Mouse (Mus musculus): ENCODE data around the gene Itgav. TPM values are rescaled to one million over a fixed set of nuclear protein-coding genes. Genes with fewer than 3 reads are reported as not detected.

Gene Itgav
- 43.3 and 54.9 TPM in 2 replicates for polyA plus RNA-seq (2015; fragmentation: Nextera tagmentation; extraction: Ambion mirVana)

- DNase-seq (ENCODE audit: low spot score): peak; percentile 73
Measured at GRCm38 (mm10) chr2:83723921-83724826, at the start of gene Itgav. Itgav (plus strand) TSS chr2:83724397.

- DNase-seq (ENCODE audit: low spot score): no peak
Measured at GRCm38 (mm10) chr2:83674421-83674820, 49.8 kb upstream of the Itgav start.

- no peak for DNase-seq (ENCODE audit: low spot score)
Measured at GRCm38 (mm10) chr2:83674896-83675295, 49.3 kb upstream of the Itgav start.

GRCm38 (mm10) chr2:83675681-83676080, 48.5 kb upstream of the Itgav start:
- DNase-seq (ENCODE audit: low spot score): no peak

DNA sequence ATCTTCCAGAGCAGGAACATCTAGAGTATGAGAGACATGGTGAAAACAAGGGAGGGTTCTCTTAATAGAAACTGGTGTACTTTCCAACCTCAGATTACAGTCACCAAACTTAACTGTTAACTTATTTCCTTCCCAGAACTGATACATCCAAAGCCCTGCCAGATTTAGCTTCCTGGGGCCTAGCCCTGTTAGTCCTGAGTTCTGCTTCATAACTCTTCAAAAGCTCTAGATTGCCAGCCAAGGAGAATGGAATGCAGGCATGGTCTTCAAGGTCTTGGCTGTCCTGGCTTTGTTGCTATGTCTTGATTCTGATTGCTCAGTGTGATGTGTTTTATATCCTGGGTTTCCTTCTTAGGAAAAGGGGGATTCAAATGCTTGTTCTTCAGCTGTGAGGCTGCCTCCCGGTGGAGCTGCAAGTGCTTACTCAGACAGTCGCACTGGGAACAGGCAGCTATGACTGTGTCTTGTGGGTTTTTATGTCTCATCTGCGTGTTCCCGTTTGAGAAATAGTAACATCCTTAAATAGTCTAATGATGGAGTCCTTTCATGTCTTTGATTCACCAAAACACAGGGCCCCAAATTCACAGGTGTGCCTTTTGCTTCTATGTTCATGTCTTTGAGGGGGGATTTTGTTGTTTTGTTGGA, 47.8 kb upstream of the Itgav start:
- DNase-seq (ENCODE audit: low spot score): no peak

GRCm38 (mm10) chr2:83681332-83681731, 42.9 kb upstream of the Itgav start:
- DNase-seq (ENCODE audit: low spot score): no peak

DNA sequence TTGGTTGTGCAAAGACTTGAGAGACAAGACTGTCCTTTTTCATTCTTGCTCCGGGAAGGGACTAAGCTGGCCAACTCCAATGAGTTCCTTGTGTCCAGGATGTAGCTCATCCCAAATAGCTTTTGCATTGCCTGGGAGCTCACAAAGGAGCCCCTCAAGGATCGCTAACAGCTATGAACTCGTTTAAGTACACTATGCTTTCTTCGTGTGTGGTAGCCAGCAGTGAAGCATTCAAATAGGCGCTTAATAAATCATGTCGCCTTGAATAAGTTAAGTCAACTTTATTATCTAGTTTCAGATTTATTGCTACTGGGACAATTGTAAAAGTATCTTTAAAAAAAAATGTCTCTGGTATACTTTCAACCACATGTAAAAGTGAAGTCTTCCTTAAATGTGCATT, 42.4 kb upstream of the Itgav start:
- DNase-seq (ENCODE audit: low spot score): no peak

DNA sequence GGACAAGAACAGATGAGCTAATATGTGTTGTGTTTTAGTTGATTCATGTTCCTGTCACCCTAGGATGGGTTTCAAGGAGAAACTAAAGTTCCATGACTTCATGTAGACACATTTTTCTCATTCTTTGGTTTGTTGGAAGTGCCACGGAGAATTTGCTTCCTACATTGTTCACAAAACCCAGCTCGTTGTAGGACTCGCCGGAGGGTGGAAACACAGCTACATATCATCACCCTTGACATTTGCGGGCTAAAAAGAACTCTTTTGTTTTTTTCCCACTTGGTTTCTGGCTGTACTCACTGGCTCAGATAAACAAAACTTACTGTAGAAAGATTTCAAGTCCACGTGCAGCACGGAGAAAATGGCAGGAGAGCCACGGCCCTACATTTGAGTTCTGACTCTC, 41.9 kb upstream of the Itgav start:
- no peak for DNase-seq (ENCODE audit: low spot score)

DNA sequence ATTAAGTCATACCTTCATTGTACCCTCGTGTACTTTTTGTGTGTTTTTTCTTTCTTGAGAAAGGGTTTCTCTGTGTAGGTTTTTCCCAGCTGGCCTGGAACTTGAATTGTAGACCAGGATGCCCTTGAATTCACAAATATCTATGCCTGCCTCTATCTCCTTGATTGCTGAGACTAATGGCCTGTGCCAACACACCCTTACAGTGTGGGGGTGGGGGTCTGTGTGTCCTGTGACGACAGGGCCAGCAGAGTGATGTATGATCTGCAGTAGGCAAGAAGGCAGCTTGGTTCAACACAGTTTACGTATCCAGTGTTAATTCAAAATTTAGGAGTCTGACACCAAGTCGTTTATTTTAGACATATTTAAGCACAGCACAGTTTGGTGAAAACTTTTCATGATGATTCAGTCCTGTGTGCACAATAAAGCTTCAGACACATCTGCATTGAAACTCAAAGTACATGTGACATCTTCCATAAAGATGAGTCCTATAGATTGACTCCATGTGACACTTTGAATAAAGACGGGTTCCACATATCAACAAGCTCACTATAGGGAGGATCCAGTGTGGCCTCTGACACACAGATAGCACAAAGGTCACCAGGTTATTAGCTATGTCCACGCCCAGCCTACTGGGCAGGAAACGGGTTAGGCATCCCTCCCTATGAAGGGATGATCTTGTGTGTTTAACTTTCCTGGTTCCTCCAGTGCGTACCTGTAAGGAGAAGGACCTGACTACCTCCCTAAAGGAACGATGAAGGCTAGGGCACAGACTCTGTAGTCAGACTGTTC, 40.3 kb upstream of the Itgav start:
- no peak for DNase-seq (ENCODE audit: low spot score)

DNA sequence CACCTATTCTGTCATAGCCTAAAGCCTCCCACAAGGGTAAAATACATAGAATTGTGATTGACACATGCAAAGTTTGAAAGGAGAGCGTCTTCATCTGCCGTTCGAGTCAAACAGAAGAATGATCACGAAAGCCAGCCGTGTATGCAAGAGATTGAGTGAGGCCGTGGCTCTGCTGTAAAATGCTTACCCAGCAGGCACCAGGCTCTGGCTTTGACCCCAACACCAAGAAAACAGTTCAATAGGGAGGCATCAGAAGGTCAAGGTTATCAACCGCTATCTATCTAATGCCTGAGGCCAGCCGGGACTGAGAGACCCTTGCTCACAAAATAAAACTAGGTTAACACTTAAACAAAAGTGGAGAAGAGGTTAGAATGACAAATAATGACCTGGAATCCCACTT, 39.5 kb upstream of the Itgav start:
- DNase-seq (ENCODE audit: low spot score): no peak

- no peak for DNase-seq (ENCODE audit: low spot score)
Measured at GRCm38 (mm10) chr2:83690372-83690771, 33.8 kb upstream of the Itgav start.

DNA sequence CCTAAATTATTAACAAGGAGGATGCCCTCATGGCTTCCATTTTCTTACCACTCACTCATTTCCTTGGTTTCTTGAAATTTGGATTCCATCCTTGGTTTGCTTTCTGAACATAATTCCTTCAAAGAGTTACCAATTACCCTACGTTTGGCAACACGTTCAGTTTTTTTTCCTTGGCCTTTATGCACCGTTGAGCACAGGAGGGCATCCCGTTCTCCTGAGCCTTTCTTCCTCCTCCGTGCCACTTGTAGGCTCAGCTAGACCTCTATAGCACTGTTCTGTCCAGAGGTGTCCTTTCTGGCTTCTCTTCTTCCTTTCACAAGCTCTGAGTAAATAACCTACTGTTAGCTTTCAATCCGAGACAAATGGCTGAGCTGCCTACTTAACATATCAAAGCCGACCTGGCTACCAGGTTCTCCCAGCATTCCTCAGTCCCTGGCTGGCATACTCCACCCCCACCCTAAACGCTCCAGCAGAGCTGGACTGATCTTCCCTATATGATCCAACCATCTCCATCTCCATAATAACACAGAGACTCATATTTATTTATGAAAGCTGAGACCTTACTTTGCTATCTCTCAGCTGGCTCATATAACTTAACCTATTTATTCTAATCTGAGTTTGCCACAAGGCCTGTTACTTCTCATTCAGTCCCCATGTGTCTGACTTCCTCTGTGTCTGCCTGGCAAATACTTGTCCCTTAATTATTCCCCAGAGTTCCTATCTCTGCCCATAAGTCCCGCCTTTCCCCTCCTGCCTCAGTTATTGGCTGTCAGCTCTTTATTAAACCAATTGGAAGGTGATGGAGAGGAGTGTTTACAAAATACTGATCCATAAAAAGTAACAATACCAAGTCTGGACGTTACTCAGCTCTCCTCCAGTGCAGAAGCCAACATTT, 31.3 kb upstream of the Itgav start:
- no peak for DNase-seq (ENCODE audit: low spot score)

DNA sequence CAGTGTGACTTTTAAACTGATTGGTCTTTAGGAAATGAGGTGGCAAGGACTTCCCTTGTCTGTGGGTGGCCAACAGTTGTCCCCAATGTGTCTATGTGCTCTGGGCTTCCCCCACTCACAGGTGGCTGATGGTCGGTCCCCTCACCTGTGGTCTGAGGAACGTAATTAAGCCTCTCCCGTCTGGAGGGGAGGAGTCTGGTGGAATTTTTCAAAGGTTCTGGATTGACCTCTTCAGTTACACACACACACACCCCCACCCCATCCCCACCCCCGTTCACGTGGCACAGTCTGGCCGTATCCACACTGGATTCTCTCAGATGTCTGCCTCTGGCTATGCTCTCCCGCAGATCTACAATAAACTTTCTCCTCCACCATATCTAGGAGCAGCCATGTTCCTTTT, 30.1 kb upstream of the Itgav start:
- no peak for DNase-seq (ENCODE audit: low spot score)

DNA sequence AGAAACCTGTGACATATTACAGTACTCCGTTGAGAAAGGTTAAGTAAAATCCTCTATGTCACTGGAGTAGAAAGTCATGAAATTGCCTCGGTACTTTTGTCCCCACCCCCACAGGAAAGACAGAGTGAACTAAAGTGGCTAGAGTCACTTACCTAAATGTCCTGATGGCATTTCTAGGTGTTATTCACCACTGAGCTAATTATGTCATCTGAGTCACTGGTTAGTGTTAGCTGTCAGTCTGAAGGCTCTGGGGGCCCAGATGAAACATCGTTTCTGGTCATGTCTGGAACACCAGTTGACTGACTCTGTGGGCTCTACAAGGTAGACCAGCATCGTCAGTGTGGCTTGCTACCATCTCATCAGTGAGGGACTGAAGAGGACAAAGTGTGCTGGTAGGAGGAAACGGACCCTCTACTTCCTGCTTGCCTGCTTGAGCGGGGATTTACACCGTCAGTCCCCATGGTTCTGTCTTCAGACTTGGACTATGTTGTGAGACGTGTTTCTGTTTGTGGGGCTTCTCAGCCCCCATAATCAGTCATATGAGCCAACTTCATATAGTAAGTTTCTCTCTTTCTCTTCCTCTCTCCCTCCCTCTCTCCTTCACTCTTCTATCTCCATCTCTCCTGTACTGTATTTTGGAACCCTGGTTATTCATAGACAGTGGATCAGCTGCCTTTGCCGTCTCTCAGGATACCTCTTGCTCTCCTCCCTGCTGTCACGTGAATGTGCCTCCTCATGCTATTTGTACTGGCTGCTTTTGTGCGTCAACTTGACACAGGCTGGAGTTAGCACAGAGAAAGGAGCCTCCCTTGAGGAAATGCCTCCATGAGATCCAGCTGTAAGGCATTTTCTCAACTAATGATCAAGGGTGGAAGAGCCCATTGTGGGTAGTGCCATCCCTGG, 28.6 kb upstream of the Itgav start:
- DNase-seq (ENCODE audit: low spot score): no peak

- no peak for DNase-seq (ENCODE audit: low spot score)
Measured at GRCm38 (mm10) chr2:83698484-83698883, 25.7 kb upstream of the Itgav start.

- no peak for DNase-seq (ENCODE audit: low spot score)
Measured at GRCm38 (mm10) chr2:83699324-83699723, 24.9 kb upstream of the Itgav start.

- no peak for DNase-seq (ENCODE audit: low spot score)
Measured at GRCm38 (mm10) chr2:83700667-83701066, 23.5 kb upstream of the Itgav start.

DNA sequence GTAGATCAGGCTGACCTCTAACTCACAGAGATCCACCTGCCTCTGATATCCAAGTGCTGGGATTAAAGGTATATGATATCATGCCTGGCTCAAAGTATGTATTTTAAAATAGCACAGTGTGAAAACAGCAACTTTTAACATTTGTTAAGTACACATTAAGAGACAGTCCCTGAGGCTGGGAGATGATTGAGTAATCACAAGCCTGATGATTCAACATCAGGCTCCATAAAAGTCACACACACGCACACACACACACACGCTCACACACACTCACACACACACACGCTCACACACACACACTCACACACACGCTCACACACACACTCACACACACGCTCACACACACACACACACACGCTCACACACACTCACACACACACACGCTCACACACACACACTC, 21.8 kb upstream of the Itgav start:
- no peak for DNase-seq (ENCODE audit: low spot score)

- no peak for DNase-seq (ENCODE audit: low spot score)
Measured at GRCm38 (mm10) chr2:83705580-83706158, 18.5 kb upstream of the Itgav start.
